Mouse (Mus musculus) gastrocnemius, postnatal 10 days (tissue): ENCODE measurements around the gene Bmi1. TPM values are rescaled to one million over a fixed set of nuclear protein-coding genes. Genes with fewer than 3 reads are reported as not detected.

Experiments
- DNase-seq: peaks from one replicate; pipeline ENCODE4 v3.0.0; 2021; ENCODE audit warnings: mixed read lengths
- total RNA-seq, 2 experiments: library from RNA; stranded (reverse); gene quantifications; 2 replicates each; pipeline ENCODE4 v1.2.3; 2021

The Bmi1 gene
- total RNA-seq, 2 experiments from 2014 or later: 26.7 to 32.4 TPM

GRCm38 (mm10) chr2:18687671-18688170 lies 10.9 kb downstream of the Bmi1 start:
- no peak for DNase-seq

GRCm38 (mm10) chr2:18688286-18688685 lies 11.5 kb downstream of the Bmi1 start:
- no peak for DNase-seq

- peak; percentile 73 for DNase-seq
These were observed 11.9 kb downstream of the Bmi1 start for GRCm38 (mm10) chr2:18688708-18689063.

DNA sequence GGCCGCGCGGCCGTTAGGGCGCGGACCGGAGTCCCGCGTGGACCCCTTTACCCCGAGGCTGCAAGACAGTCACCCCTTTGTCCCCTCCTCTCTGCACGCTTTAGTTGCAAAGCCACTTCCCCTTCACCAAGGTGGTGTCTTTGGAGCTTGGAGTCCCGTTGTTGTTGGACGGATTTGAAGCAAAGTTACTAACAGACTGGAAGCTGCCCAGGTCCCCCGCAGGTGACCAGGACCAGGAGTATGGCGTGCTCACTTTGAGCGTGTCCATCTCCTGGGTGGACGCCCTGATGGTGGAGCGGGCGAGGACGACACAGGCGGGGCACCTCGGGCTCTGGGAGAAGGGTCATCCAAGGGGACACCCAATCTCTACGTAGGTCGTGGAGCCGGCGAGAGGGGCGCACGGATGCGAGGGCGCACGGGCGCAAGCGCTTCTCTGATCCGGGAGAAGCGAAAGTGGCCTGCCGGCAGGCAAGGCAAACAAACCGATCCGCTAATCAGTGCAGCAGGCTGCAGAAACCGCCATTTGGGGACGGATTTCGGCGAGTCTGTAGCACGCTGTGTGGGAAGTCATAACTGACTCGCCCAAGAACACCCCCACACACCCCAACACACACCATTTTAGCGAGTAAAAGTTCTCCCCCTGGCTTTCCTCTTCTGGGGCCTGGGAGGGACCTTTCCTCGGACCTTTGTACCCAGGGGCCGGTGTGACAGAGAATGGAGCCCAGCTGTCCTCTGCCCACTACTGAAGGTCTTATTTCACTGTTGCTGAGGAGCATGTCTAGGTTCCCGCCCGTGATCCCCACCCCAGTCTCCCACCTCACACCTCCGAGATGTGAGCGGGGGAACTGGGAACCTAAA lies 12.5 kb downstream of the Bmi1 start:
- DNase-seq: peak; percentile 40

GRCm38 (mm10) chr2:18690055-18690691 lies 13.4 kb downstream of the Bmi1 start:
- DNase-seq: peak; percentile 43

- no peak for DNase-seq
These were observed 13.9 kb downstream of the Bmi1 start for GRCm38 (mm10) chr2:18690756-18691155.

GRCm38 (mm10) chr2:18692031-18692430 lies 15.2 kb downstream of the Bmi1 start:
- DNase-seq: no peak

- DNase-seq: no peak
These were observed 15.7 kb downstream of the Bmi1 start for GRCm38 (mm10) chr2:18692548-18692947.

DNA sequence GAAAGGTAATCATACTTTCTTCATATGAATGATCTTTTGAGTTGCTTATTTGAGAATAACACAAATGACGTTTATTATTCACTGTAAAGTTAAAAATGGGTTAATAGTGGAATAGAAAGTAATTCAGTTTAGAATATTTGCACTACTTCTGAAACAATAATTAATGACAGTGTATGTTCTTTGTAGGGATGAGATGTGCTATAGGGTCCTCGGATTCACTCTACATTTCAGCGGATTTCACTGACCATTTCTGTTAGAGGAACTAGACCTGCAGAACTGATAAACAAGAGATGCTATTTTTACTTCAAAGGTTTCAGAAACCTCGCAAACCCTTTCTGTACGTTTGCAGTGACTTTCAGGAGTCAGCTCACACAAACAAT lies 16.7 kb downstream of the Bmi1 start:
- DNase-seq: no peak

GRCm38 (mm10) chr2:18693871-18694610 lies 17.2 kb downstream of the Bmi1 start, which contains the start of gene Spag6:
Gene Spag6 (plus strand): TSS chr2:18694032.
- peak; percentile 76 for DNase-seq

DNA sequence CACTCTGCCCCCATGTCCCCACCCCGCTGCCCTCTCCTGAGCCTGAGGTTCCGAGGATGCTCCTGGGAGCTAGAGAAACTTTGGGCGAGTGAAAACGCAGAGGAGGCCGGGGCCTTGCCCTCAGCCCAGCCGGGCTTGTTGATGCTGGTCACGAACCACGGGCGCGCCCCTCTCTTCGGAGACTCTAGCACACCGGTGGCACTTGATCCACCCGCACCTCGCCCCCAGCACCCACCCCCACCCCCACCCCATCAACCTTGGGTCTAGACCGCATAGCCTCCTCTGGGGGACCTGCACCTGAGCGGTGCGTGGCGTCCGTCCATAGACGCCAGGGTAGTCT lies 17.8 kb downstream of the Bmi1 start:
- no peak for DNase-seq

DNA sequence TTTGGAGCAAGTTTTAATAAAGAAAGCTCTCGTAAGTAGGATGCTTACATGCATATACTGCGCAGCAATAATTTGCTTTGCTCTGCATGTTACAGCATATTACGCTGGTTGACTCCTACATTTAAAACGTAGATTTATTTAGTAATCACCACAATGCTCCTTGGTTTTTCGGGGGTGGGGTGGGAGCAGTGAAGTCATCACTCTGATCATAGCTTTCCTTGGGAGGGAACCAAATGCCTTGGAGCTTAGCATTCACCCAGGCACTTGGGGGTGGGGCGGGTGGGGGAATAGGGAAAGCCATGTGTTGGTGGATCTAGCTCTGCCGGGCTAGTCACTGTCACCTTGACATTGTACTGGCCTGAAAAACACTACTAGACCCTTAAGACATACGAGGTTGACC lies 18.3 kb downstream of the Bmi1 start:
- DNase-seq: no peak

GRCm38 (mm10) chr2:18695629-18696150 lies 18.9 kb downstream of the Bmi1 start:
- no peak for DNase-seq

DNA sequence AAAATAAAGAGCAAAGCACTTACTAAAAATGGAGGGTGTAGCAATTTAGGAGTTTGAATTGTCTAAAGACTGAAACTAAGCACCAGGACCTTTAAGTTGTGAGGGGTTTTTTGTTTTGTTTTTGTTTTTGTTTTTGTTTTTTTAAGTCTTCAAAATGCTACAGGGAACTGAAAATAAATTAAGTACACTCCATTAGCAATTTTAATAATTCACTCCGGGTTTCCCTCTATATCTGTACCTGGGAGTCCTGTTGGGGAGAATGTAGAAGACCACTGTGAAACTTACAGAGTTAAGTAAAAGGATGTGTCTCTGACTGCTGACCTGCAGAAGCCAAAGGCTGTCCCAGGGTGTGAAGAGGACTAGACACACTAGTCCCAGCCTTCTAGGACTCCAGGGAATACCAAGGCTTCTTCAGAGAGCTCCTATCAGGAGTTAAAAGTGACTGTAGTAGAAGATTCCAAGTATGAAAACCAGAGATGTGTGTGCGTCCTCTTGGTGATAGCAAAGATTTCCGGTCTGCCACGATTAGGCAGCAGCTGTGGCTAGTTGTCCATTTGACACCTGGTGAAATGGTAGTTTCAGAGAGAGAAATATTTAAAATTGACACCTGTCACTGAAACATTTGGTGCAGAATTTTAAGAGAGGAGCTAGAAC lies 20.9 kb downstream of the Bmi1 start:
- no peak for DNase-seq

GRCm38 (mm10) chr2:18698663-18699385 lies 22.0 kb downstream of the Bmi1 start:
- DNase-seq: peak; percentile 12

DNA sequence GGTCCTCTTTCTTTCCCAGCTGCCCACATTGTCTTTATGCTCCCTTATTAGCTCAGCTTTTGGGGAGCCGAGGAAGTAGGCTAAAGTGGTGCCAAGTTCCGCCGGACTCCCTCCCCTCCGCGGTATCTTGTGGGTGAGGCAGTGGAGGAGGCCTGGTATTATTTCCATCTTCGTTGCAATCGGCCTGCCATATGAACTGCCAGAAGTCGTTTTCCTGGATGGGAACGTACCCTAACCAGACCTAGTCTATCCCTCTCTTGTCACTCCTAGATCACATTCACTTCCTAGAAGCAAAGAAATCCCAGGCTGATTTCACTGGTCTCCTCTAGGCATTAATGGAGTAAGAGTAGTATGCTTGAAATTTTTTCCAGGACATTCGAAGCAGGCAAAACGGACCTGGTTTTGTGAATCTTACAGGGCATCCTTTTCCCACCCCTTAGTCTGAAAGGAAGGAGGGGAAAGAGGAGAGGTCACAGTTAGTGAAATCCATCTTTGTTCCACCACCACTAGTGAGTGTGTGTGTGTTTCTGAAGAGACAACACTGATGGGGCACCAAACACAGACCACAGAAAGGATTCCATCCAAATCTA lies 22.7 kb downstream of the Bmi1 start:
- DNase-seq: no peak

DNA sequence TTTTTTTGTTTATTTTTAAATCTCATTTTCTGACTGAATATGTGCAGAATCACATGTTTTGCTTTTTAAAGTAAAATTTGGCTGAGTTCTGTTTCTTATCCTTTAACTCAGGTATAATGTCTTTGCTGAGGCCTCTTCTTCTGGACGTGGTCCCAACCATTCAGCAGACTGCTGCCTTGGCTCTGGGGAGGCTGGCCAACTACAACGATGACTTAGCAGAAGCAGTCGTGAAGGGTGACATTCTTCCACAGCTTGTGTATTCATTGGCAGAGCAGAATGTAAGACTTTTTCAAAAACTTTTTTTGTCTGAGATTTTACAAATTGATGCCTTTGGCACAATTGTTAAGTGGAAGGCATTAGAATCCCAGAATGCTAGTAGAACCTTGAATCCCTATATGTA lies 33.5 kb downstream of the Bmi1 start:
- DNase-seq: no peak

DNA sequence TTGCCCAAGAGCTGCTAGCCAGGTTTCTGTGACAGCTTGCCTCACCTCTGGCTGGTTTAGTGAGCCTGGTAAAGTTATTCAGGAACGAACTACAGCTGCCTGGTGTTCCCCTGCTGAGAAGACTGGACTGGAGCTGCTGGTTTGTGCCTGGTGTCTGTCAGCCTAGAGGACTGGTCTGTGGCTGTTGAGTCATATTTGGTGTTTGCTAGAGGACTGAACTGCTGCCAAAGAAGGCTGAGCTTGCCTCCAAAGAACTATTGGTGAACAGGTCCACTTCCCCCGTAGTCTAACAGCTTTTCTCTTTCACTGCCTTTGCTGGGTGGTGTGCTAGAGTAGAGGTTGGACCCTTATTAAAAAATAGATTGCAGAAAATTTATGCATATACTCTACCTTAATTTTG lies 36.3 kb downstream of the Bmi1 start:
- DNase-seq: no peak

GRCm38 (mm10) chr2:18714337-18714736 lies 37.5 kb downstream of the Bmi1 start:
- no peak for DNase-seq

- DNase-seq: no peak
These were observed 41.7 kb downstream of the Bmi1 start for GRCm38 (mm10) chr2:18718521-18718920.

- no peak for DNase-seq
These were observed 45.5 kb downstream of the Bmi1 start for GRCm38 (mm10) chr2:18722208-18722830.
